Mouse (Mus musculus) limb, embryonic 14.5 days (tissue): ENCODE measurements around the gene Piwil1. TPM values are rescaled to one million over a fixed set of nuclear protein-coding genes. Genes with fewer than 3 reads are reported as not detected.
"Not testable (repeated sequence)": the region's sequence is repeated elsewhere in the genome, so short reads cannot be mapped to it uniquely, and the experiment has no call there.

Experiments
- ATAC-seq: fragments of 200-750 bp; cut with Nextera tagmentation; 2 replicates; pipeline ENCODE4 v1.8.0; 2017; ENCODE audit warnings: low read depth, moderate number of reproducible peaks, moderate TSS enrichment; ENCODE audit not compliant: low FRiP score
- DNase-seq: peaks from one replicate; pipeline ENCODE4 v3.0.0-alpha.2; 2015; ENCODE audit warnings: low spot score
- H3K27ac ChIP-seq: fragments of 300-500 bp; sonication (generic); replicated peaks from 2 replicates; pipeline ENCODE4 v1.5.1; 2014; ENCODE audit warnings: low read depth, mild to moderate bottlenecking, low read length, moderate library complexity, mixed read lengths
- H3K27me3 ChIP-seq: fragments of 300-500 bp; sonication (generic); 2 replicates; pipeline ENCODE4 v1.6.1; 2014; ENCODE audit warnings: low read length, mixed read lengths; ENCODE audit not compliant: control insufficient read depth, insufficient read depth
- H3K36me3 ChIP-seq: fragments of 300-500 bp; sonication (generic); 2 replicates; pipeline ENCODE4 v1.6.1; 2014; ENCODE audit warnings: mild to moderate bottlenecking, low read length, moderate library complexity, mixed read lengths; ENCODE audit not compliant: control insufficient read depth, insufficient read depth
- H3K4me1 ChIP-seq: fragments of 300-500 bp; sonication (generic); 2 replicates; pipeline ENCODE4 v1.6.1; 2014; ENCODE audit warnings: antibody characterized with exemption, low read length, mixed read lengths; ENCODE audit not compliant: control insufficient read depth, insufficient read depth
- H3K4me2 ChIP-seq: fragments of 300-500 bp; sonication (generic); replicated peaks from 2 replicates; pipeline ENCODE4 v1.6.1; 2014; ENCODE audit warnings: low read depth, mild to moderate bottlenecking, low read length, moderate library complexity; ENCODE audit not compliant: severe bottlenecking
- H3K4me3 ChIP-seq: fragments of 300-500 bp; sonication (generic); replicated peaks from 2 replicates; pipeline ENCODE4 v1.5.1; 2014; ENCODE audit warnings: low read length
- H3K9ac ChIP-seq: fragments of 300-500 bp; sonication (generic); 2 replicates; pipeline ENCODE4 v1.6.1; 2014; ENCODE audit warnings: mild to moderate bottlenecking, low read depth, low read length, moderate library complexity; ENCODE audit not compliant: severe bottlenecking
- H3K9me3 ChIP-seq: fragments of 300-500 bp; sonication (generic); 2 replicates; pipeline ENCODE4 v1.6.1; 2016; ENCODE audit warnings: low read length; ENCODE audit not compliant: control insufficient read depth
- POLR2A ChIP-seq: fragments of 200-500 bp; IDR thresholded peaks from 2 replicates; pipeline ENCODE4 v1.8.0; 2012; ENCODE audit warnings: inconsistent platforms, mild to moderate bottlenecking, moderate library complexity, borderline replicate concordance; ENCODE audit not compliant: insufficient read depth, insufficient read length; ENCODE audit errors: extremely low read depth
- WGBS: fragments of 180-500 bp; shearing (Covaris S2); extraction: QIAGEN DNeasy Blood & Tissue Kit; methylation state at CpG from one replicate; pipeline ENCODE4 v1.1.7; 2014; 5-methylcytosine and 5-hydroxymethylcytosine counted together
- polyA plus RNA-seq, 2 experiments: library from polyadenylated mRNA; depleted of rRNA in 1 of 2; stranded (reverse) in 1 of 2; unstranded in 1 of 2; fragments of >200 nt; fragmentation: Nextera tagmentation in 1 of 2; extraction: Ambion mirVana in 1 of 2; gene quantifications; 2 replicates each; pipeline versions ENCODE4 v1.2.1 to v1.2.3; 2012 to 2014

Piwil1 gene
- polyA plus RNA-seq, 2 experiments, result 0.03 TPM; not detected in 1

- H3K9ac ChIP-seq, result no peak overlapping the region
- H3K4me1 ChIP-seq, result 0 out of 2 replicates have a peak, but pooled peaks cover 3% of the 10 kb centered on the region
- ATAC-seq (no peak), DNase-seq (no peak)
- 95% methylated on average over 11 of the region's 11 CpGs for WGBS
- H3K4me2 ChIP-seq, result no peak overlapping the region
- no peaks in the 10 kb centered on the region for H3K36me3 ChIP-seq
- H3K4me3 ChIP-seq, result no peak overlapping the region
- TF ChIP-seq POLR2A, result no peak
- no peaks in the 10 kb centered on the region for H3K27me3 ChIP-seq
- H3K27ac ChIP-seq, result no peak overlapping the region
- H3K9me3 ChIP-seq, result no peaks in the 10 kb centered on the region
Measured at GRCm38 (mm10) chr5:128707271-128707670, 4.9 kb downstream of the Piwil1 start.

GRCm38 (mm10) chr5:128708929-128709328 is 6.6 kb downstream of the Piwil1 start:
- ATAC-seq, result no peak

DNA sequence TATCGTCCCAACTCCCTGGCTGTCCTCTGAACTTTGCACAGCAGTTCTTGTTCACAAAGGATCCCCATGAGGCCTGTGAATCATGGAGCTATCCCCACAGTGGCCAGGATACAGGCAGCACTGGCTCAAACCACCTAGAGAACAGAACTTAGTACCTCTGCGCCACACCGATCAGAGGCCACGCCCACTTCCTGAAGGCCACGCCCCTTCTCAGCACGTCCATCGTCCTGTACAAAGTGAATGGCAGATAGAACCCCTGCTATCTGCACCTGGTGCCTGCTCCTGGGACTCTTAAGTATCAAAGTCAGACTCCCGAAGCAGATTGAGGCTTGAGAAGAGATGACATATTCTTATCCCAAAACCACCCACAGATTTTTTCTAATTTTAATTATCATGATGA is 8.3 kb downstream of the Piwil1 start:
- Histone ChIP-seq H3K9ac (no peak overlapping the region), H3K4me3 (no peak overlapping the region), H3K27me3 (no peaks in the 10 kb centered on the region), H3K4me1 (no peaks in the 10 kb centered on the region), H3K36me3 (no peaks in the 10 kb centered on the region), H3K9me3 (no peaks in the 10 kb centered on the region), H3K27ac (no peak overlapping the region), H3K4me2 (no peak overlapping the region)
- ATAC-seq, result no peak
- no peak for TF ChIP-seq POLR2A
- DNase-seq, result no peak
- WGBS, result 25% methylated on average over 8 of the region's 8 CpGs

More at GRCm38 (mm10) chr5:128708929-128709328, 6.6 kb downstream of the Piwil1 start:
- WGBS, result 67% methylated on average over 5 of the region's 5 CpGs
- DNase-seq, result no peak
- Histone ChIP-seq H3K4me3 (no peak overlapping the region), H3K4me1 (0 out of 2 replicates have a peak, but pooled peaks cover 2% of the 10 kb centered on the region), H3K36me3 (no peaks in the 10 kb centered on the region), H3K4me2 (no peak overlapping the region), H3K27me3 (no peaks in the 10 kb centered on the region), H3K9me3 (no peaks in the 10 kb centered on the region), H3K9ac (no peak overlapping the region), H3K27ac (no peak overlapping the region)
- TF ChIP-seq POLR2A, result no peak

DNA sequence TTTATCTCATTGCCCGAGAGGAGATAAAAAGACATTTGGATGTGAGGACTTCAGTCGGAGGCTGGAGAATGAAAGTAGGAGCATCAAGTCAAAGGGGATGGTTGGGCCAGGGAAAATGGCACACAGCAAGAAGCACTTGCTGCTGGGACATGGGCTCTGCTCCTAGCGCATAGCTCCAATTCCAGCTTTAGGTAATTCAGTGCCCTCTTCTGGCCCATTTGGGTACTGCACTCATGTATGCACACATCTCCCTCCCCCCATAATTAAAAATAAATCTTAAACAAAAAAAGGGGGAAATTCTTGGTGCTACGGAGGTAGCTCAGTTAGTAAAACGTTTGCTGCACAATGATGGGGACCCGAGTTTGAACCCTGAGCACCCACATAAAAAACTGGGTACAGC is 9.5 kb downstream of the Piwil1 start:
- H3K9me3 ChIP-seq, result no peaks in the 10 kb centered on the region
- H3K36me3 ChIP-seq, result no peaks in the 10 kb centered on the region
- H3K4me1 ChIP-seq, result no peaks in the 10 kb centered on the region
- H3K27me3 ChIP-seq, result no peaks in the 10 kb centered on the region
- WGBS, result 83% methylated on average over 6 of the region's 6 CpGs
- no peak overlapping the region for H3K4me2 ChIP-seq
- no peak overlapping the region for H3K9ac ChIP-seq
- DNase-seq, result no peak
- no peak overlapping the region for H3K4me3 ChIP-seq
- no peak for ATAC-seq
- H3K27ac ChIP-seq, result no peak overlapping the region
- TF ChIP-seq POLR2A, result no peak

DNA sequence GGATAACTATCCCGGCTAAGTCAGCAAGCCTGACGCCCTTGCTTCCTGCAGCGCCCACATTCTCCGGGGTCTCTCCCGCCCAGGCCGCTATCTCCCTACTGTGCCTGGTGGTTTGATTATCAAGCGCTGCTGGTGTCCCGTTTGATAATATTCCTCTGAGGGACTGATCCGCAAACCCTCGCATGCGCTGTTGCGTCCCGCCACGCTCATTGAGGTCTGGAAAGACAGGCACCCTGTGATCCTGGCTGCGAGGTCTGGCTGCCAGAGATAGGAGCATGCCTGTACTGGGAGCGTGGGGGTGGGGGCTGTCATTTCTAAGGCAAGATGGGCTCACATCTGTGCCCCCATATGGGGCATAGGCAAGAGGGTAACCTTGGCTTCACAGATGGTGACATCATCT is 12.8 kb downstream of the Piwil1 start:
- Histone ChIP-seq H3K4me1 (no peaks in the 10 kb centered on the region), H3K9ac (no peak overlapping the region), H3K4me2 (no peak overlapping the region), H3K27ac (no peak overlapping the region), H3K36me3 (no peaks in the 10 kb centered on the region), H3K4me3 (no peak overlapping the region), H3K27me3 (no peaks in the 10 kb centered on the region), H3K9me3 (no peaks in the 10 kb centered on the region)
- no peak for TF ChIP-seq POLR2A
- ATAC-seq, result no peak
- DNase-seq, result no peak
- 76% methylated on average over 16 of the region's 16 CpGs for WGBS

- H3K4me3 ChIP-seq, H3K27ac ChIP-seq, DNase-seq, H3K27me3 ChIP-seq, H3K9ac ChIP-seq, H3K36me3 ChIP-seq, ATAC-seq, H3K4me1 ChIP-seq, H3K9me3 ChIP-seq, H3K4me2 ChIP-seq: not testable (repeated sequence)
- WGBS, result 93% methylated on average over 11 of the region's 11 CpGs
Measured at GRCm38 (mm10) chr5:128720461-128720860, 18.1 kb downstream of the Piwil1 start.
